Mouse (Mus musculus): ENCODE results near the gene Dpp6.
"Not testable (repeated sequence)": the region's sequence is repeated elsewhere in the genome, so short reads cannot be mapped to it uniquely, and the experiment has no call there.

Gene Dpp6

GRCm38 (mm10) chr5:27501338-27501737 is 684.3 kb downstream of the Dpp6 start, which contains the start of gene Speer4b:
Gene Speer4b, minus strand, starts transcription at chr5:27501438.
- not testable (repeated sequence) for DNase-seq (ENCODE audit: low read depth)

- no peak for DNase-seq (ENCODE audit: low read depth)
These were observed 701.7 kb downstream of the Dpp6 start for GRCm38 (mm10) chr5:27518716-27519115.

GRCm38 (mm10) chr5:27526906-27527305 is 709.9 kb downstream of the Dpp6 start:
- no peak for DNase-seq (ENCODE audit: low read depth)

DNA sequence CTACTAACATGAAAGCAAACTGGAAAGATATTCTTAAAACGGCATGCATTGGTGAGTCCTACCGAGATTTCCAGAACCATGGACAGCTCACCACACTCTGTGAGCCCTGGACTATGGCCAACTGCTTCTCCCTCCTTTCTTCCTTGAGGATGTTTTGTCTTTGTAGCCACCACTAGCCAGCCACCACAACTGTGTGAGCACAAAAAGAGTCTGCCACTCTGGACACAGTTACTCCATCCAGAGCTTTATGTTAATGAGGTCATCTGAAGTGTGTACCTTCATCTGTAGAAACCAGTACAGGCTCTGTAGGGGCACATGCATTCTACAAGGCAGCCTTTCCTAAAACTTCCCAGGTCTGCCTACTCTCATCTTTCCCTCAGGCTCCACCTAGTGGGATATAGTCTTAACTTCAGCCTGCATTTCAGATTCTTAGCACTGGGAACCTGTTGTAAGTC is 727.8 kb downstream of the Dpp6 start:
- DNase-seq (ENCODE audit: low read depth) = no peak

- no peak for DNase-seq (ENCODE audit: low read depth)
These were observed 732.3 kb downstream of the Dpp6 start for GRCm38 (mm10) chr5:27549291-27549690.

- DNase-seq (ENCODE audit: low read depth) = no peak
These were observed 748.7 kb downstream of the Dpp6 start for GRCm38 (mm10) chr5:27565700-27566099.

DNA sequence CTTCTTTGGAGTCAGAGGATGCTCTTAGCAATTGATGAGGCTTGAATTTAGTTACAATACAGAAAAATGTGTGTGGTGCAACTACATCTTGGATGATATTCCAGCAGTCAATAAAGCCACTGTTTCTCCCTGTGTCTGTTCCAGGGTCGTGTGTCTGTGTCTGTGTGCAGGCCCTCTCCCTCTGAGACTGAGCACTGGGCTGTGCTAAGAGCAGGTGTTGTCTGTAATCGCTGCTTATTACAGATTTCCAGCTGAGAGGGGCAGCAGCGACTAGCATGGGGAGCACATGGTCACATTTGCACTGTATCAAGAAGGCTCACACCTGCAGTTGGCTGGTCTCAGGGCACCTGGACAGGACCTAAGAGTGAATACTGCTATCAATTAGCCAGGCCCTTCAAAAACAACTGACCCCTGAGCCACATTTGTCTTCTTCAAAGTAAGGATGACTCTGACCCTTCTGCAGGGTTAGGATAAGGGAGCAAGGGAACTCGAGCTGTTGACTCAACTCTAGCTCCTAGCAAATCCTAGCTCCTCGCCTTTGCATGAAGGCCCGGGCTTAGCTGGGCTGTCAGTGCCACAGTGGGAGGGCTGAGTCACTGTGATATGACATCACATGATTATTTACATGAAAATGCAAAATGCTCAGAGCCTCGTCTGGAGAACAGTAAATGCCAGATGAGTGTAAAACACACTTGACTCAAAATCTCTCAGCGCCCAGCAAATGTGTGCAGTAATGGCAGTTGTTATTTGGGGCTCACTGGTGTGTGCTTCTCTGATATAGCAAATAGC is 771.2 kb downstream of the Dpp6 start:
- no peak for DNase-seq (ENCODE audit: low read depth)

GRCm38 (mm10) chr5:27604132-27604531 is 787.1 kb downstream of the Dpp6 start:
- DNase-seq (ENCODE audit: low read depth) = no peak

GRCm38 (mm10) chr5:27615769-27616168 is 798.8 kb downstream of the Dpp6 start:
- DNase-seq (ENCODE audit: low read depth) = peak; percentile 11

DNA sequence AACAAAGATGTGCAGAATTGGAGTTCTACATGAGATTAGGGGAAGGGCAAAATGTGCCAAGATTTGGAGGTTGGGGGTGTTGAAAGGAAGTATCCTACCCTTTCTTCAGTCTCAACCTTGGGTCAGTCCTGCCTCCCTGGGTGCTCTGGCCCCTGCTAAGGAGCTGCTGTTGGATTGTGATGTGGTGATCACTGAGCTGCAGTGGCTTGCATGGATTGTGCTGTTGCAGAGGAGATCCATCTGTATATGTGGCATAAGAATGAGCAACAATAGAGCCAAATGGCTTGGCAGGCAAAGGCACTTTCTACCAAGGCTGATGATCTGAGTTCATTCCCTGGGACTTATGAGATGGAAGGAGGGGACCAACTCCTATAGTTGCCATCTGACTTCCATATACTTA is 804.8 kb downstream of the Dpp6 start:
- DNase-seq (ENCODE audit: low read depth) = no peak

GRCm38 (mm10) chr5:27623876-27624275 is 806.9 kb downstream of the Dpp6 start:
- DNase-seq (ENCODE audit: low read depth) = no peak

DNA sequence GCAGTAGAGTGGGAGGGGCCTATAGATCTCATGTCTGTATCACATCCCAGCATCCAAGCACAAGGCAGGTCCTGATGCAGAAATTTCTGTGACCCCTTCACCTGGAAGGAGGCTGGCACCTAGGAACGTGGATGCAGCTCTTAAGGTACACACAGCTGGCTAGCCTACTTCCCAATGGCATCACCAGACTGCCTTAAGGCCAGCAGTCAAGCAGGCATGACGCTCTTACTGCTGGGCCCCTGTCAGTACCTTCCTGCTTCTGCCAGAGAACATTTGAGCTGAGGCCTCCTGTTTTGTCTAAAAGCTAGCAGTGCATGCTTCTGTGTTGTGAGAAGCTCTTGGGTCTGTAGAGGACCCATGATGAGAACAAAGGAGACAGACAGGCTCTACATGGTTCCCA is 815.1 kb downstream of the Dpp6 start:
- no peak for DNase-seq (ENCODE audit: low read depth)

DNA sequence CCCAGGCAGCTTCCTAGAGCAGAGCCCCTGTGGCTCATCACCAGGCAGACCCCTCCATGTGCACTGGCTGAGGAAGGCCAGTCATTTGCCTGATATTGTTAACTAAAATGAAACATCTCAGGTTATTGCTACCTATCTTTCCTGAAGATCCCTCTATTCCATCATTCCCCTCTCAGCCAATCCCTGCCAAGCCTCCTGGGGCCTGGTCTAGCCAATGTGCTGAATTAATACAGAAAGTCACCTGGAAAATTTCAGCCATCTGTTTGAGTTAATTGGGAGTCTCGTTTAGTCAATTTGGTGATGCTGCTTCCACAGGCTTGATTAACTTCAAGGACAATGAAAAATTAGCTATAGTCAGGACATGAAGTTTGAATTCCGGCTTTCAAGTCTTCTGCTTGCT is 818.9 kb downstream of the Dpp6 start:
- no peak for DNase-seq (ENCODE audit: low read depth)

DNA sequence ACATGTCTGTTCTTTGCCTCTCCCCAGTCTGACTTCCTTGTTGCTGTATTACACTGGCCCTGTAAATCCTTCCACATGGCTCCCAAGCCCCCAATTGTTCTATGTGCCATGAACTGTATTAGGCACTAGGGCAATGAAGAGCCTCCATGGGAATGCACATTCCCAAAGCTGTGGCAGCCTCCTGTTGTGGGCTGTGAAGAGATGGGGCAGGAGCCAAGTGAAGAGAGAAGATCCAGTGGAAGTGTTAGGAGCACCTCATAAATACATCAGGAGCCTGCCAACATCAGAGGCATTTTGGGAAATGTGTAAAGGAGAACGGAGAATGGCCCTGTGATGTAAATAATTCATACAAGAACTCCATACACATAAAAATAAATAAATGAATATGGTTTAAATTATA is 824.9 kb downstream of the Dpp6 start:
- no peak for DNase-seq (ENCODE audit: low read depth)

DNA sequence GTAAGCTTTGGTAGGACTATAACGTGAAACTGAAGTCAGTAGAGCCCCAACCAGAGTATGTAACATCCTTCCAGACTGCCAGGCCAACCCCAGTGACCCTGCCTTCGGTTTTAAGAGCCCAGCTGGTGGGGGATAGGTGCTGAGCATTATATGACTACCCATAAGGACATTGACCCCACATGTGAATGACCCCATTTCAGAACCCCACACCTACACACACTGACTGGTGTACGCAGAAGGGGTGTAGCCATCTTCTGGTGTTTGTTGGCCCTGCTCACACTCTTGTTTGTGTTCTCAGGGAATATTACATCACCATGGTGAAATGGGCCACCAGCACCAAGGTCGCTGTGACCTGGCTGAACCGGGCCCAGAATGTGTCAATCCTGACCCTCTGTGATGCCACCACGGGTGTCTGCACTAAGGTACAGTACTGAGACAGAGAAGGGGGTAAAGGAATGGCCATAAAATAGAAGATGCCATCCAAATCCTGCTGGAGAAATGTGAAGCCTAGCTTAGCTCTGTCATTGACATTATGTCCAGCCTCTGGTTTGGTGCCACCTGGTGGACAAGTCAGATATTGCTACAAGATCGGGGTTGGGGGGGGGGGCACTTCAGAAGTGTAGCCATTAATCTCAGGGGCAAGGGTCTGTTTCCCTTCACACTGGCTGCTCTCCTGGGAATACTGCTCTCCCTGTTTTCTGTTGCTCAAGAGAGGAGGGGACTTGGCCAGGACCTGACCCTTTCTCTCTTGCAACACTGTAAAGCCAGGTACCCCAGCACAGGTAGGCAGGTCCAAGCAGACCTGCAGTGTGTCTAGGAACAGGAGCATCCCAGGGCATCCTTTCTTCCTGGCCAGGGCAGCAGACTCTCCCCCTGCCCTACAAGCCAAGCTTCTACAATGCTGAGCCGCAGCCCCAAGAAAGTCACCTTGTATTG is 835.1 kb downstream of the Dpp6 start:
- DNase-seq (ENCODE audit: low read depth) = peak; percentile 46

DNA sequence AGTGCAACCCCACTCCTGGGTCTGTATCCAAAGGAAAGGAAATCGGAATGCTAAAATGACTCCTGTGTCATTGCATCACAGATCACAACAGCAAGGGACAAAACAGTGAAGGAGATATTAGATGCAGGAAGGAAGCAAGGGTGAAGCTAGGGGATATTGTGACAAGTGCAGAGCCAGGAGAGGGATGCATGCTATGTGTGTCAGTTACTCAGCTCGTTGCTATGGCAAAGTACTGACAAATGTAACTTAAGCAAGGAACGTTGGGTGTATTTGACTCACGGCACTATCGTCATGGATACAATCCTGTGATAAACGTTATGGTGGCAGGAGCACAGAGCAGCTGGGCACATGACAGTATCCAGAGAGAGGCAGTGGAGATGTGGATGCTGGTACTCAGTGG is 839.1 kb downstream of the Dpp6 start:
- no peak for DNase-seq (ENCODE audit: low read depth)

- no peak for DNase-seq (ENCODE audit: low read depth)
These were observed 840.7 kb downstream of the Dpp6 start for GRCm38 (mm10) chr5:27657672-27658071.

- no peak for DNase-seq (ENCODE audit: low read depth)
These were observed 841.2 kb downstream of the Dpp6 start for GRCm38 (mm10) chr5:27658165-27658564.

DNA sequence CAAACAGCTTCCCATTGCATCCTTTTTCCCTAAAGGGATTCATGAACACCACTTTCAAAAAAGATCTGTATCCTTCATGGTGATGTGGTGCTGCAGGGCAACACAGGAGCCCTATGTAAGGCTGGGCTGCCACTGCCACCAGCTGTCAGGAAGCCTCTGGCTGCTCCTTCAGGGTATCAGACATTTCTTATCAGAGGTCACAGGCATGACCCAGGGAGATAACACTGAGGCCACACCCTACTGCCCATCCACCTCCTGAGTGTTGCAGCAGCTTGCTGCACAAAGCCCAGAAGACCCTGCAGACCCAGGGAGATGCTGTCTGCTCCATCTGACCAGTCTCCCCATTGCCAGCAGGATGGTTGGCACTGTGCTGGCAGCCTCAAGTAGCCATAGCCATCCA is 841.6 kb downstream of the Dpp6 start:
- DNase-seq (ENCODE audit: low read depth) = no peak

DNA sequence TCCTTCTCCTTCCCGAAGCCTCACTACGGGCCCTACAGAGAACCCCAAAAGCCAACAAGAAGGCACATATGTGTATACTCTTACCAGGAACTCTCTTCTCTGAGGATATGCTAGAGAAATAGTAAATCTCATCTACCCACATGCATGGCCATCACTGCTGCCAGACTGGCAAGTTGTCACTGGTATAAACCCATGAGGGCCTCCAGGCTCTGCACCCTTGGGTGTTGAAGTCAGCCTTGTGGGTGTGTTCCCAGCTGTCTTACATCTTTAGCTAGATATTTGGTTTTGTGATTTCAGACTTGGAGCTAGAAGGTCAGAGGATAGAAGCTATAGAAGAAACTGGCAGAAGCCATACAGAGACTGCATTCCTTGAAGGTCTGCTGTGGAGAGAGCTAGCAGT is 842.0 kb downstream of the Dpp6 start:
- DNase-seq (ENCODE audit: low read depth) = no peak

- no peak for DNase-seq (ENCODE audit: low read depth)
These were observed 842.8 kb downstream of the Dpp6 start for GRCm38 (mm10) chr5:27659781-27660180.

DNA sequence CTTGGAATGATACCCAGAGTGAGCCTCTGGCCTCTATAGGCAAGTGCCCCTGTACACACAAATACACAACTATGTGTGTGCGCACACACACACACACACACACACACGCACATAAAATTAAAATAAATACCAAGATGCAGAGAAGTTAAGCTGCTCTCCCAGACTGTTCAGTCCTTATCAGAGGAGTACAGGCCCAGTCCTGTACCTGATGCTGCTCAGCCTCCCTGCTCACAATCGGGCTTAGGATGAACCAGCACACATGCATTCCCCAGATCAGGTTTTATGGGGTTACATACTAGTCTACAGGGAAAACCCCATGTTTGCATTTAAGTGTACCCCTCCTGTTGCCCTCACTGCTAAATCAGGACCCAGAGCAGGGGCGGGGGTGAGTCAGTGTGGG is 847.1 kb downstream of the Dpp6 start:
- DNase-seq (ENCODE audit: low read depth) = no peak

GRCm38 (mm10) chr5:27671487-27671886 is 854.5 kb downstream of the Dpp6 start:
- no peak for DNase-seq (ENCODE audit: low read depth)

All from naive thymus-derived CD4-positive, alpha-beta T cell, adult 2 months (primary cell).